Mouse (Mus musculus) ES-E14 (cell line): Measurements from ENCODE around the gene Zfp524.

Source experiments
- HCFC1 ChIP-seq: IDR thresholded peaks from 2 replicates; pipeline ENCODE4 v1.6.1; 2012; ENCODE audit warnings: low read length, inconsistent platforms, borderline replicate concordance; ENCODE audit not compliant: insufficient read depth
- ZC3H11A ChIP-seq: IDR thresholded peaks from 2 replicates; pipeline ENCODE4 v1.6.1; 2012; ENCODE audit warnings: low read depth, mild to moderate bottlenecking, inconsistent platforms, low read length, borderline replicate concordance

GRCm38 (mm10) chr7:5031496-5031895, 17.3 kb downstream of the Zfp524 start:
- no peak for TF ChIP-seq HCFC1
- TF ChIP-seq ZC3H11A = no peak
